Mouse (Mus musculus) ovary, postnatal 36 days (tissue): Measurements from ENCODE around the gene Cox6b1.
A peak's percentile ranks its signal among the peaks of the same experiment; 100 is the strongest.

ENCODE experiments used
- DNase-seq: peaks from one replicate; pipeline ENCODE4 v3.0.0; 2022; ENCODE audit warnings: low spot score, mixed read lengths

The Cox6b1 gene

DNA sequence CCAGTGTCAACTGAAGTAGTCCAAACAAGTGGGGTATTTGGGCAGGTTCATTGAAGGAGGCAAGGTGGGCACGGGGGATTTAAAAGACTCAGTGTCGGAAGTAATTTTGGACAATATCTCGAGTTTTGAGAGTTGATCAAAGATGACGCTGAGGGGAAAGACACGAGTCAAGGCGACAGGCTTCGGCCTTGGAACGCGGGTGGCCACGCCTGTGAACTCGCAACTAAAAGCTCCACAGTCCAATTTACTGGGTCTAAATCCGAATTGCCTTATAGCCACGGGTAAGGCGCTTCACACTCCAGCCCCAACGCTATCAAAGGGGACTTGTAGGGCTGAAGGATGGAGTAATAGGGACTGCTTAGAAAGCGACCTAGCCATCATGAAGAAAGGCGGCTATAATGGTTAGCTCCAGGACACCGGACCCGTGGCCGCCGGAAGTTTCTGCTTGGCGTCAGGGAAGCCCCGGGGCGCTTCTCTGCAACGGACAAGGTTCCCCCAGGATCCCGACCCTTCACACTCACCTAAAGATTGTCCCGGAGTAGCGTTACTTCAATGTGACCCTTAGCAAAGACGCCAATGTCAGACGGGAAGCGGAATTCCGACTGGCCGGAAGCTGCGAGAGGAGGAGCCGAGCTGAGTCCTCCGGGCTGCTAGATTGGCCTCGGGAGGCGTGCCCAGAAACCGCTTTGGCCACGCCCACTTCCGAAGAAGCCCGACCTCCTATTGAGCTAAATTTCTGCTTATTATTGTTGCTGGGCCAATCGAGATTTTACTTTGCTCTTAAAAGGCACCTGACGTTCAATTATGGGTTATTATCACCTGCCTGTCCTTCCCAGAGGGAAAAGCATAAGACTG, at the start of gene Cox6b1:
TSS of gene Cox6b1 (minus strand) at position 622 of the 855 bp plus-strand sequence.
- DNase-seq: peak; percentile 85

DNA sequence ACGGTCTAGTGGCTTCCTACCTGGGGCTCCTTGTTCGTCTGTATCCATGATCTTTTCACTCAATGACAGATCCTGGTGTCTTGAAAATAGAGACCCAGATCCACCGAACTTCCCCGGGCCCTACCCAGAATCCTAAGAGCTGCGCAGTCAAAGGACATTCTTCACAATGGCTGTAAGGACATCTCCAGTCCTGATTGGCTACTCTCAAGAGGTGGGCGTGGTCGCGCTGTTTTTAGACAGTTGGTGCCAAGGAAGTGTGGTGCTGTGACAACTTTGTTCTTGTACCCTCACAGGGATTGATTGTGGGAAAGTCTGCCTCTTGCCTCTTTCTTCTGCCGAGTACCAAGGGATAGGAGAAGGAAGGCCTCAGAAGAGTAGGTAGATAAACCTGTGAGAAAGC, 45.5 kb upstream of the Cox6b1 start, which contains the start of gene Pmis2:
TSS of gene Pmis2 (minus strand) at position 126 of the 400 bp plus-strand sequence.
- DNase-seq: no peak

DNA sequence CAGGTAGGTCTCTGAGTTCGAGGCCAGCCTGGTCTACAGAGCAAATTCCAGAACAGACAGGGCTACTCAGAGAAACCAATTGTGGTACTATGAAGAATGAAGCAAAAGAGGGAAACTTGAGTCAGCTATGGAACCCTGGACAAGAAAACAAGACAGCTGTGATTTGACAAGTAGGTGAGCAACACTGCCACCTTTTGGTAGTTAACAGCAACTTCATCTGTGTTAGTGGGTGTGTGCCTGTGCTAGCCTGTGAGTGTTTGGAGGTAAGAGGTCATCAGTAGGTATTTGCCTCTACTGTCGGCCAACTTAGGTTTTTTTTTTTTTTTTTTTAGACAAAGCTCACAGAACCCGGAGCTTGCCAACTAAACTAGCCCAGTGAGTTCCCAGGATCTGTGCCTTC, 43.3 kb upstream of the Cox6b1 start:
- DNase-seq: no peak

DNA sequence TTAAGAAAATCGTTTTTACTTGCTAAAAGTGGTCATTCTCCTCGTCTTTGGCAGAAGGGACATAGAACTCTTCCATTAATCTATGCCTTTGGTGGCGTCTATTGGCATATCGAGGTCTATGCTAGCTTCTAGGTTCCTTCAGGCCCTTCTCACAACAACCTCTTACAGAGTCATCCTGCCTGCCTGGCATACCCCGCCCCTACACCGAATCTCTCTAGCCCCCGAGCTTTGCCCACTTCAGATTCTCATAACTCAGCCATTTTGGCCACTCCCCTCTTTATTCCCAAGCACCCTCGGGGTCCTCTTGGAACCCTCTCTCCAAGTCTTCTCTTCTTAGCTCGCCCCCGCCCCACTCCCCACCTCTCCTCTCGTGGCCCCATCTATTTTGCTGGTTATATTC, 39.4 kb upstream of the Cox6b1 start:
- DNase-seq: no peak

DNA sequence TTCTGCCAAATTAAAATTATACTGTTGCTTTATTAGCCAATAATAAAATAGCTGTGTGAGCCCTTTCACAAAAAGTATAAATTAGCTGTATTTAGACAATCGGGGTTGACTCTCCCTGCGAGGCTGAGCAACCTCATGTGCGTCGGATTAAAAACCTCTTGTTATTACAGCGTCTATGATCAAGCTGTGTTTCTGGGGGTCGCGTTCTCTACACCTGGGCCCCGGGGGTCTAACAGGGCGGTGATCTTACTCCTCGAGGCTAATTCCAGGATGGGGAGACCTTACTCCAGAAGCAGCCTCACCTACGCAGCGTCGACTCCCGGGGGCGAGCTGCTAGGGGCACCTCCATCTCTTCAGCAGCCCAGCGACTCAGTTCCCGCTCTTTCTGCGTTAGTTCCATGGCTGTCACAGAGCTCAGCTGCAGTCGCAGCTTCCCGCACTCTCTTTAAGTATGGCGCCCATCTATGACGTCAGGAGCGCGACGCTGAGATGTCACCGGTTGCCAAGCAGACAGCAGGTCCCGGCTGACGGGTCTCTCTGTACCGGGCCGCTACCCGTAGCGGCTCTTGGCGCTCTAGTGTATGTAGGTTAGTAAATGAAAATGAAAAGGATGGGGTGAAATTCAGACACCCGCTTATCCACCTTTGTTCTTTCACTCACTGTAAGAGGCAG, 38.7 kb upstream of the Cox6b1 start, which contains the start of gene Haus5:
TSS of gene Haus5 (minus strand) at position 466 of the 672 bp plus-strand sequence.
- DNase-seq: peak; percentile 86

DNA sequence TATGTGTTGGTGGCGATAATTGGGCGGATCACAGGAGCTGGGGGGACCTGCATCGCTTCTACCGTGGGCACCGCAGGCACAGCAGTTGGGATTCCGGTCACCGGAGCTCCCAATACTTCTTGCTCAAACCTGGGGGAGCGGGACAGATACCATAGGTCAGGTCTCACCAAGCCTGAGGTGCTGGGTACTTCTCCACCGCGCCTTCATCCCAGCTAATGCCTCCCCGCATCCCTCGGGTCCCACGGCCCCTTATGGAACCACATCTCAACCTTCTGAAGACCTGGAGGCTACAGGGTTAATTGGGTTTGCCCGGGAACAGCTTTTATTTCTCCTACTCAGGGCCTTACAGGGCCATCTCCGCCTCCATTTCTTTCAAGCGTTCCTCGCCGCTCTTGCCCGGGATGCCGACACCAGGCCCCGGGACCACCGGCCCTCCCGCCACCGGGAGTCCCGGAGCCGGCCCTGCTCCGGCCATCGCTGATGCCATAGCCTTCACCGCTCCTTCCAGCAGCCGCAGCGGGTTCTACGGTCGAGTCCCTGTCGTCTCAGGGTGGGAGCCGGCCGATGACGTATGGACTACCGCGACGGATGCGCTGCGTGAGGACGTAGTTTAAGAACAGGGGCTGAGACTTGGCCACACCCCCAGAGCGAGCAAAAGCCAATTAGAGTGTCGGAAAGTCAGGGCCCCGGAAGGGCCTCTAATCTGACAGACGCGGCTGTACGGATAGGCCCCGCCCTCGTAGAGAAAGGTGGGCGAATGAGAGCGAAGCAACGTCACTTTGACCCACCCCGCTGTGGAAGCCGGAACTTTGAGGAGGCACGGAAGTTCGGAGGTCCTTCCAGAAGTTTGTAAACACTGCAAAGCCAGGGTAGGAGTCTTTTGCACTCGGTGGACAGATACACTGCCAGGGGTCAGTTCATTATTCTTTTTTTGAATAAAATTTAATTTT, 23.9 kb upstream of the Cox6b1 start, which contains the start of gene Rbm42:
TSS of gene Rbm42 (minus strand) at position 727 of the 950 bp plus-strand sequence.
- peak; percentile 96 for DNase-seq

DNA sequence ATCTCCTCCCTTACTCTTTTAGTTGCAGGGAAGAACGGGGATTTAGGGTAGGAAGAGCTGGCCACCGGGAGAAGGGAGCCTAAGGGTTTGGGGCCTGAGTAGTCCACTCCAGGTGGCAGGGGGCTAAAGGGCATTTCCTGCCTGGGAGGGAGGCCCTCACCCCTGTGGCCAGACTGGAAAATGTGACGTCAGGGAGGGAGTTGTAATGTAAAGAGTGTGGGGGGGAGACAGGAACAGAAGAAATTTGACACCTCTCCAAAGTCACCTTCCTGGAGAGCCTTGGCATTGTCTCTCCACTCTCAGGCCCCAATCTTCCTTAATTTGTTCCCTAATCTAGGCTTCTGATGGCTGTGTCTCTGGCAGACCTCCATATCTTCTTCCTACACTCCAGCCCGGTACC, 13.1 kb upstream of the Cox6b1 start:
- no peak for DNase-seq

DNA sequence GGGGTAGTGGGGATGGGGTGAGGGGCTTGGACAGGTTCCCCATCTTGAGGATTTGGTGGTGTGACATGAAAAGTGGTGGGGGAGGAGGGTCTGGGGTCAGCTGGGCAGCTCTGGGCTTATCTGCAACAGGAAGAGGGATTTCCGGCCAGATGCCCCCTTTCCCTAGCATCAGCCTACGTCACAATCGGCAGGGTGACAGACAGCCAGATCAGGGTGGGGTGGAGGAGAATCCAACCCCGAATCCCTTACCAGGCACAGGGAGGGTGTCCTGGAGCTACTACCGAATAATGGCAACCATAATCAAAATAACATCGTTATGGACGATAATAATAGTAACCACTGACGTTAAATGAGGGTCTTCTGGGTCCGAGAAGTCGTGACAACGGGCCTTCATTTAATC, 10.4 kb upstream of the Cox6b1 start:
- no peak for DNase-seq

DNA sequence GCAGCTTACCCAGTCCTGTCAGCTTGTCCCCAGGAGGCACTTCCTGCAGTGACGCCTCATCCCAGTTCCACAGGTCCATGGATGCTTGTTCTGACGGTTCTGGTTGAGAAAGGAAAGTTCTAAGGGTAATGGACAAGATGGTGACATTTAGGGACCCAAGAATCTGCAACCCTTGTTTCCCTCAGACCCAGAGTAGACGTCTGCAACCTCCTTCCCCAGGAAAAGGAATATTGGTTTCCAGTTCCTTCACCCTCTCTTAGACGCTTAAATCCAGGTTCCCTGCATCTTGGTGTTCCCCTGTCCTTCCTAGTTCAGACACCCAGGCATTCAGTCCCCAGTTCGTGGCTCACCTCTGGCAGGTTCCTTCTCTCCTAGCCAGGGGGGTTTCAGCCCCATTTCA, 9.8 kb upstream of the Cox6b1 start, which contains the start of gene Etv2:
TSS of gene Etv2 (minus strand) at position 101 of the 400 bp plus-strand sequence.
- DNase-seq: no peak

DNA sequence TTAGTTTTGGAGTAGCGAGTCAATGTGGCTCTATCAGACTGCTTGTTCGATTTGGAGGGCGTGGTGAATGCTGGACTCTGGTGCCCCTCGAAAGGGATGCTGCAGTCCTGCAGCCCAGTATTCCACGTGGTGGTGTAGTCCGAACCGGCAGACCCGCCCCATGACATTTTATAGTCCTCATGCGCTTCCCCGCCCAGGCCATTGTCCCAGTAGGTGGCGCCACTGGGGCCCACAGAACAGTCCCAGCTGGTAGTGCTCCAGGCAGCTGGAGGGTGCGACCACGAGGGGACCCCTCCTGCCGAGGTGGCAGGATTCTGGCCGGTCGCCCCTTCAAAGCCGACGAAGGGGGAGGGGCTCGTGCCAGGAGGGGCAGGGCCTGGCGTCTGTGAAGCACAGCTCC, 8.7 kb upstream of the Cox6b1 start:
- peak; percentile 48 for DNase-seq

DNA sequence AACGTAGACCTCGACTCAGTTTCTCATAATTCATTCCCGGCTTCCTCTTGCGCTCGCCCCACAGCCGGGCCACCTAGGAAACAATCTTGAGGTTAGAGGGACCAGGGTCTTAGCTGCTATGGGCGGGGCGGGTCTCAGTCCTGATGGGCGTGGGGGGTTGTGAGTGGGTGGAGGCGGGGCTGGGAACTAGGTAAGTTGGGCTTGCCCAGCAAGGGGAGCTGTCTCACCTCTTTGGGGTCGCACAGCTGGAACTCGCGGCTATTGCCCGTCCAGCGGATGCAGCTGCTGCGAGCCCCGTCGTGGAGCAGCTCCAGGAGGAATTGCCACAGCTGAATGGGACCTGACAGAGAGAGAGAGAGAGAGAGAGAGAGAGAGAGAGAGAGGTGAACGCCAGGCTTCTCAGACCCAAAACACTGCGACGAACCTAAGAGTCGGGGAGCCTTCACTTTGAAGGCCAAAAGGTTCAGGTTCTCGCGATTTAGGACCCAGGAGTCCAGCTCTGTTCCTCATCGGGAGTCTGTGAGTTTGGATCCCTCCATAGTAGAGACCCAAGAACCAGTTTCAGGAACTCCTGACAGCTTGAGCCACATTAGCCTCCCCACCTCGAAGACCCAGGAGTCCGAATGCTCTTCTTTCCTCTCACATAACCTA, 7.9 kb upstream of the Cox6b1 start:
- no peak for DNase-seq

DNA sequence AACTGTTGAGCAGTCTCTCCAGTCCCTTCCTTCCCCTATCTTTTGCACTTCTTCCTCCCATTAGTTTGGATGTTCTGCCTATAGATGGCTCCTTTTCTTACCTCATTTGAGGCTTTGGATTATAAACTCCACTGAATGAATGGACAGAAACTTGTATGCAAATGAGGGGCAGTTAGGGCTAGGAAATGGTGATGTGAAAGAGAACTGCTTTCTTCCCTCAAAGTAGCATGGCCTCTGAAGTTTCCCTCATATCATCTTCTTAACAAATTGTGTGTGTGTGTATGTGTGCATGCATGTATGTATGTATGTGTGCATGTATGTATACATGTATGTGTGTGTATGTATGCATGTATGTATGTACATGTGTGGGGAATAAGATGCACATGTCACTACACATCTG, 3.1 kb upstream of the Cox6b1 start:
- DNase-seq: no peak

DNA sequence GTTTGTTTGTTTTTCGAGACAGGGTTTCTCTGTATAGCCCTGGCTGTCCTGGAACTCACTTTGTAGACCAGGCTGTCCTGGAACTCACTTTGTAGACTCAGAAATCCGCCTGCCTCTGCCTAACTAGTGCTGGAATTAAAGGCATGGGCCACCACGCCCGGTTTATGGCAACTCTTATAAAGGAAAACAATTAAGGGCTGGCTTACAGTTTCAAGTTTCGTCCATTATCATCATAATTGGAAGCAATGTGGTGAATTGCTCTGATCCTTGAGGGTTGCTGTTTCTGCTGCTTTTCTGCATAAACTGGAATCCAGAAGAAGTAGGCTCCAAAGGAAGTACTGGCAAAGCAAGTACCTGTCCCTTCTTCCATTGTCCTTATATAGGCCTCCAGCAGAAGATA, 696 bp upstream of the Cox6b1 start:
- no peak for DNase-seq

DNA sequence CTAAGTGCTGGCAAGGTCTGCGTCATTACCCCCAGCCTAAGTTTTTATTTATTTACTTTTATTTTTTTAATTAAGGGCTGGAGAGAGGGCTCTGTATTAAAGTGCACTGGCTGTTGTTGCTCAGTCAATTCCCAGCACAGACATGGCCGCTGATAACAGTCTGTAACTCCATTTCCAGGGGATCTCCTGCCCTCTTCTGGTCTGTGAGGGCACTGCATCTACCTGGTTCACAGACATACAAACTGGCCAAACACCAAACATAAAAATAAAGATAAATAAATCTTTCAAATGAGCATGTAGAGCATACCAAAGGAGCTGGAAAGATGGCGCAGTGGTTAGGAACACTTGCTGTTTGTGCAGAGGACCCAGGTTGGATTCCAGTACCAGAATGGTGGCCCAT, 6.7 kb downstream of the Cox6b1 start:
- DNase-seq: no peak

DNA sequence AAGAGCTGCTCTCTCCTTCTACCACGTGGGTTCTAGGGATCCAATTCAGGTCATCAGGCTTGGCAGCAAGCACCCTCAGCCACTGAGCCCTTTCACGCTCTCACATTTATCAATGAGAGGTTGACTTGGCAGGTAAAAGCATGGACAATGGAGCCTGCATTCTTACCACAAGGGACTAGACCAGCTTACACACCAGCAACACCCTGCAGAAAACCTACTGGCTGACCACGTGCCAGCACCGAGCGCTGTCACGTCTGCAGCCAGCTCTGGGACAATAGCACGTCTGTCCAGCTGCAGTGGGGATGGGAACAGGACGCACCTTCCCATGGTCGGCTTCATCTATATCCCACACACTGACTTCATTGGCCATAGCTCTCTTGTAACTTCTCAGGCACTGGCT, 7.3 kb downstream of the Cox6b1 start:
- no peak for DNase-seq

DNA sequence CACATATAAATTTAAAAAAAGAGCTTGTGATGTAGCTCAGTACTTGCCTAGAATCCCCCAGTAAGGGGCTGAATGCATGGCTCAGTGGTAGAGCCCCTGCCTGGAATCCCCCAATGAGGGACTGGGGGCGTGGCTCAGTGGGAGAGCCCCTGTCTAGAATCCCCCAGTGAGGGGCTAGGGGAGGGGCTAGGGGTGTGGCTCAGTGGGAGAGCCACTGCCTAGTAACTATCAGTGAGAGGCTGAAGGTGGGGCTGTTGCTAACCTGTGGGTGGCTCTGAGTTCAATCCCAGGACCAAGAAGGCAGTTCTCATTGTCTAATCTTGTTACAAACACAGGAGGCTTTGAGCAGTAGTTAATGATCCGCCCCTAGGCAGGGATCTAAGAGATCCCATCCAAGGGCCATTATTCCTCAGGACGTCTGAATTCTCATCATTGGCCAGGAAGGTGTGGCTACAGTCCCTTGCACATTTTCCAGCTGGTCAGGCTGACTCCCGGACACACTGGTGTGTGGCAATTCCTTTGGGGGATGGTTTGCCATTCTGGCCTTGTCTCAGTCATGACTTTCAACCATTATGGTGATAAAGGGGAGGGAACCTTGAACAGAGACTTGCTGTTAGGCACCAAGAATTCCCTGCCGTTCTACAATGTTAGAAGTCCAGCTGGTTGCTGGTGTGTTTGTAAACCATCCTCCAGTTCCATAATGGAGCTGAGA, 10.7 kb downstream of the Cox6b1 start:
- no peak for DNase-seq

DNA sequence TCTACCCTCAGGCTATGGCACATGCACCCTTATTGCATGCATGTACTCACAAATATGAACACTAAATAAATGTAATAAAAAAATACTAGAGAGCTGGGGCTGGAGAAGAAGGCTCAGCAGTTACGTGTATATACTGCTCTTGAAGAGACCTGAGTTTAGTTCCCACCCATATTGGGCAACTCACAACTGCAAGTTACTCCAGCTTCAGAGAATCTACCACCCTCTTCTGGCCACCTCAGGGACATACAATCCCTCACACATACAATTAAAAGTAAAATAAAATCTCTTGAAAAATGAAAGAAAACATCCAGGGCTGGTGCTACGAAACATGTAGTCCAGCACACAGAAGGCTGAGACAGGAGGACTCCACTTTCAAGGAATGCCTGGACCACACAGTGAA, 11.5 kb downstream of the Cox6b1 start:
- DNase-seq: no peak

DNA sequence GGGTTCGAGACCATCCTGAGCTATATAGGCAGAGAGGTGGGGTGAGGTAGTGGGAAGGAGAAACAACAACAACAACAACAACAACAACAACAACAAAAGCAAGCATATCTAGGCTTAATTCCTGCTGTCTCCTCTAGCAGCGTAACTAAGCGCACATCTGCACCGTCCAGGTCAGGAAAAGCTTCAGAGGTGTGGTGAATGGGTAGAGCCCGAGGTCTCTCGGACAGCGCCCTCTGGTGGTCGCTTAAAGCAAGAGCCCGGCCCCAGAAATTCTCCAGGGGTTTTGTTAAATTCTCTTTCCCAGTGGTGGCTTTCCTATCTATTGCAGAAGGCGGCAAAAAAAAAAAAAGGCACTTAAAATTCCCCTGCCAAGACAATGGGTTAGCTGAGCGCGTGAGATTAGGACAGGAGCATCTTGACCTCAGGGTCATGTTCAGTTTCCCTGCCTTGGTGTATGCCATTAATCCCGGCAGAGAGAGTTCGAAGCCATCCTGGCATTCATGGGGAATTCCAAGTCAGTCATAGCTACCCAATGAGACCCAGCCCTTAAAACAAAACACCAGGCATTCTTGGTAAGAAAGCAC, 12.3 kb downstream of the Cox6b1 start:
- DNase-seq: peak; percentile 53

DNA sequence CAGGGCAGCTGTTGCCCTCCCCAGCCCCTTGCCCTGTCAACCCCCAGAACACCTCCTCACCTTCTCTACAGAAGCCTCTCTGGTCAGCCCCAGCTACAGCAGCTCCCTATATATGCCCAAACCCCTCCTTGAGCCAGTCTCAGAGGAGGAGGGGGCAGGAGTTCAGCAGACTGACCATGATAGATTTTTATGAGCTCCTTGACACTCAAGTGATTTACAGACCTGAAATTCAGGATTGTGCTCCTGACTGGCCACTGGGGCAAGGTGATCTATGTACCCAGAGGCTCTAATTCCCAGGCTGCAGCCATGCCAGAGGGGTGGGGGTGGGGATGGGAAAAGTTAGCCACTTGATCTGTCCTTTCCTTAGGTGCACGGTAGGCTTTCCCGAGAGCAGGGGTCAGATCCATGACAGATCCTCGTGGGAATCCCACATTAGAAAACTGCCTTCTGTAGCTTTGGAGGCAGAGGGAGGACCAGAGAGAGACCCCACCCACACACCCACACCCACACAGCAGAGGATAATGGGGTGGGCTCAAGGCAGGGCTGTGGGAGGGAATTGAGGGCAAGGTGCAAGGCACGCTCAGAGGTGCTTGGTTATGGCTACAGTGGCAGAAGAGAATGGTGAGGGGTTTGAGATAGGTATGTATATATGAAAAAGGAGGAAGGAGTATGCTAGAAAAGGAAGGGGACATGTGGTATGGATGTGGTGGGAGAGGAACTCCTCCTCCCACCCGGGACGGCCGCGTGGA, 13.1 kb downstream of the Cox6b1 start, which contains the start of gene Upk1a:
TSS of gene Upk1a (minus strand) at position 194 of the 749 bp plus-strand sequence.
- no peak for DNase-seq

DNA sequence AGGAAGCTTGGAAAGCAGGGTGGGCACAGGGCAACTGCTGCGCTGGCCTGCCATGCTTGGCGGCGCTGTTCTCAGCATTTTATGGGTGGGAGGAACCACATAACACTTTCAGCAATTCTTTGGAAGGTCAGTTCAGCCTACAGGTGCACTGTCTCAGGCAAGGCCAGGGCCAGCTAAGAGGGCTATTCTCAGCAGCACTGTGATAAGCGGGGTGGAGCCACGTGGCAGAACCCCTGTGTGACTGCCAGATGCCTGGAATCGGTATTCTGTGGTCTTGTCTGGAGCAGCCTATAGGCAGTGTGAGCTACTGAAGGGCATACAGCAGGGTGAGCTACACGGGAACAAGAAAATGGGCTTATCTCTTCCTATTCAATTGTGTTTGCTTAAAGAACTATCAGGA, 15.9 kb downstream of the Cox6b1 start:
- no peak for DNase-seq
